ENCODE assay signal across 8 mouse cellular contexts in the genomic region with DNA sequence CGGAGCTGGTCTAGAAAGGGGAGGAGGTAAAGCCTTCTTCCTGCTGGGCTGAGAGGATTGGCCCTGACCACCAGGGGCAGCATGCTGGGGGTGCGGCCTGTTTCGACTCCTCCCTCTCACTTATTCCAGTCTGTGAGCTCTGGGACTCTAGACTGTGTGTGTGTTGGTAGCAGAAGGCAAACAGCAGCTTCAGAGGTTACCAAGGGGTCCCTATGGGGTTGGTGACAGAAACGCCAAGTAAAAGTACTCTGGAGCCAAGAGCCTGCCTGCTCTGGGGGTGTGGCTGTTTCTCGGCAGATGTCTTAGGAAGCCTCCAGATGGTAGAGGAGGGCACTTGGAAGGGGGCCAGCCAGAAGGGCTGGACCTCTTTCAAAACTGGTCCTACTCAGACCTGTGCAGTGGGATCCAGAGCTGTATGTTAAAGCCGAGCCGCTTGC. TPM values are rescaled to one million over a fixed set of nuclear protein-coding genes. Genes with fewer than 3 reads are reported as not detected.
A peak's percentile ranks its signal among the peaks of the same experiment; 100 is the strongest.
DNase-seq lines count a peak whose midpoint lies in the region; ATAC-seq and TF ChIP-seq lines count a peak whose summit lies in the region.

No protein-coding gene starts in this region.

- intact Hi-C loops in gastrocnemius, postnatal 36 days (cut with DNase I): no loop called here

- 40% methylated on average over 7 of the region's 7 CpGs for WGBS in embryonic facial prominence, embryonic 15.5 days
- 17% methylated on average over 7 of the region's 7 CpGs for WGBS in hindbrain, postnatal 0 days
- WGBS in lung, postnatal 0 days: 26% methylated on average over 6 of the region's 7 CpGs

- peak overlapping the region; percentile 31 for H3K4me2 ChIP-seq in embryonic facial prominence, embryonic 15.5 days (replicated peaks)
- H3K4me2 ChIP-seq in hindbrain, postnatal 0 days (ENCODE audit: low read depth, low read length): no peak overlapping the region
- peak overlapping the region; percentile 33; the same call in 1 of the 2 replicates for H3K4me2 ChIP-seq in lung, postnatal 0 days (replicated peaks; ENCODE audit: low read depth, low read length)

- H3K9ac ChIP-seq in embryonic facial prominence, embryonic 15.5 days: no peak overlapping the region
- no peak overlapping the region for H3K9ac ChIP-seq in hindbrain, postnatal 0 days (replicated peaks; ENCODE audit: low read length)
- H3K9ac ChIP-seq in lung, postnatal 0 days (replicated peaks; ENCODE audit: low read depth): no peak overlapping the region

- DNase-seq in gastrocnemius, postnatal 10 days: peak; percentile 44
- DNase-seq in gastrocnemius, postnatal 36 days: no peak
- peak; percentile 91 for DNase-seq in MN1 (ENCODE audit: low spot score)
- DNase-seq in hindbrain, postnatal 0 days (ENCODE audit: low spot score): peak; percentile 87
- peak; percentile 72 for DNase-seq in lung, postnatal 0 days (ENCODE audit: low spot score)
- peak; percentile 54 for DNase-seq in retina, postnatal 7 days (ENCODE audit: low read depth, low spot score)
- DNase-seq in thymus, postnatal 25 days: no peak

- TF ChIP-seq CTCF in hindbrain, postnatal 0 days (IDR thresholded peaks at IDR 0.05; ENCODE audit: low read depth): peak; percentile 68
- TF ChIP-seq CTCF in lung, postnatal 0 days (IDR thresholded peaks at IDR 0.05): peak; percentile 63

- H3K4me3 ChIP-seq in embryonic facial prominence, embryonic 15.5 days (replicated peaks): no peak overlapping the region
- no peak overlapping the region for H3K4me3 ChIP-seq in hindbrain, postnatal 0 days (ENCODE audit: low read length)
- H3K4me3 ChIP-seq in lung, postnatal 0 days (ENCODE audit: low read depth, low read length): no peak overlapping the region

- peaks cover 29% of the 10 kb centered on the region for H3K4me1 ChIP-seq in embryonic facial prominence, embryonic 15.5 days
- H3K4me1 ChIP-seq in hindbrain, postnatal 0 days (ENCODE audit: insufficient read depth, low read length): peaks cover 10% of the 10 kb centered on the region
- no peaks in the 10 kb centered on the region for H3K4me1 ChIP-seq in lung, postnatal 0 days (ENCODE audit: insufficient read depth, low read depth, low read length)

- no peaks in the 10 kb centered on the region for H3K36me3 ChIP-seq in embryonic facial prominence, embryonic 15.5 days
- no peaks in the 10 kb centered on the region for H3K36me3 ChIP-seq in hindbrain, postnatal 0 days (ENCODE audit: insufficient read depth, low read length)
- no peaks in the 10 kb centered on the region for H3K36me3 ChIP-seq in lung, postnatal 0 days (ENCODE audit: insufficient read depth, low read length)

- 0 out of 2 replicates have a peak overlapping the region, but pooled peaks have one; percentile 28 for H3K27ac ChIP-seq in embryonic facial prominence, embryonic 15.5 days (replicated peaks)
- H3K27ac ChIP-seq in hindbrain, postnatal 0 days: no peak overlapping the region
- no peak overlapping the region for H3K27ac ChIP-seq in lung, postnatal 0 days (ENCODE audit: low read length)

- H3K9me3 ChIP-seq in embryonic facial prominence, embryonic 15.5 days (replicated peaks): no peaks in the 10 kb centered on the region
- H3K9me3 ChIP-seq in hindbrain, postnatal 0 days (ENCODE audit: low read length): no peaks in the 10 kb centered on the region
- H3K9me3 ChIP-seq in lung, postnatal 0 days (ENCODE audit: low read length): no peaks in the 10 kb centered on the region

- no peaks in the 10 kb centered on the region for H3K27me3 ChIP-seq in embryonic facial prominence, embryonic 15.5 days
- H3K27me3 ChIP-seq in hindbrain, postnatal 0 days (ENCODE audit: insufficient read depth, low read length): no peaks in the 10 kb centered on the region
- H3K27me3 ChIP-seq in lung, postnatal 0 days (replicated peaks; ENCODE audit: insufficient read depth, low read length): no peaks in the 10 kb centered on the region

- ATAC-seq in embryonic facial prominence, embryonic 15.5 days (ENCODE audit: insufficient number of reproducible peaks, low FRiP score, low TSS enrichment, low read depth): peak; percentile 83
- peak; percentile 95 for ATAC-seq in hindbrain, postnatal 0 days
- peak; percentile 88 for ATAC-seq in lung, postnatal 0 days

- TF ChIP-seq EP300 in lung, postnatal 0 days (IDR thresholded peaks at IDR 0.05): no peak

RNA-seq across cellular contexts. Expression of a gene that starts 15.3 kb away (rescaled TPM):
- total RNA-seq in gastrocnemius, postnatal 10 days (2021): 1 to 10 TPM; 2.5 to 2.8 TPM
- total RNA-seq in gastrocnemius, postnatal 36 days (2021): 1 to 10 TPM in 1 of 2 experiments, under 1 TPM in 1; 0.54 to 2.4 TPM
- 6.5 and 6.7 TPM in 2 replicates for polyA plus RNA-seq in embryonic facial prominence, embryonic 15.5 days (2015; fragmentation: Nextera tagmentation; extraction: Ambion mirVana)
- total RNA-seq in hindbrain, postnatal 0 days (2014; rRNA removed): 3.7 and 16.7 TPM in 2 replicates
- polyA plus RNA-seq in hindbrain, postnatal 0 days (2015; fragmentation: Nextera tagmentation; extraction: Ambion mirVana): 1.8 and 3.5 TPM in 2 replicates
- 9.6 and 12.0 TPM in 2 replicates for polyA plus RNA-seq in lung, postnatal 0 days (2015; fragmentation: Nextera tagmentation; extraction: Ambion mirVana)

RNA-seq across cellular contexts. Expression of a gene that starts 48.9 kb away (rescaled TPM):
- 10 to 100 TPM; 38.2 to 49.0 TPM for total RNA-seq in gastrocnemius, postnatal 10 days (2021)
- total RNA-seq in gastrocnemius, postnatal 36 days (2021): 10 to 100 TPM; 11.9 to 12.5 TPM
- polyA plus RNA-seq in embryonic facial prominence, embryonic 15.5 days (2015; fragmentation: Nextera tagmentation; extraction: Ambion mirVana): 249 and 256 TPM in 2 replicates
- total RNA-seq in hindbrain, postnatal 0 days (2014; rRNA removed): 108 and 118 TPM in 2 replicates
- polyA plus RNA-seq in hindbrain, postnatal 0 days (2015; fragmentation: Nextera tagmentation; extraction: Ambion mirVana): 312 and 319 TPM in 2 replicates
- 376 and 377 TPM in 2 replicates for polyA plus RNA-seq in lung, postnatal 0 days (2015; fragmentation: Nextera tagmentation; extraction: Ambion mirVana)

RNA-seq across cellular contexts. Expression of a gene that starts 49.1 kb away (rescaled TPM):
- total RNA-seq in gastrocnemius, postnatal 10 days (2021): 10 to 100 TPM; 29.3 to 37.1 TPM
- 10 to 100 TPM; 10.8 to 10.9 TPM for total RNA-seq in gastrocnemius, postnatal 36 days (2021)
- polyA plus RNA-seq in embryonic facial prominence, embryonic 15.5 days (2015; fragmentation: Nextera tagmentation; extraction: Ambion mirVana): 36.3 and 38.0 TPM in 2 replicates
- 16.1 and 17.6 TPM in 2 replicates for total RNA-seq in hindbrain, postnatal 0 days (2014; rRNA removed)
- 16.0 and 17.0 TPM in 2 replicates for polyA plus RNA-seq in hindbrain, postnatal 0 days (2015; fragmentation: Nextera tagmentation; extraction: Ambion mirVana)
- polyA plus RNA-seq in lung, postnatal 0 days (2015; fragmentation: Nextera tagmentation; extraction: Ambion mirVana): 33.2 and 44.4 TPM in 2 replicates

Comparison
In these comparisons a context has a peak if more than half of its experiments do, and no peak if none do; other contexts are left out.
1. DNase-seq: peak in gastrocnemius, postnatal 10 days (single experiment), MN1 (single experiment), hindbrain, postnatal 0 days (single experiment), lung, postnatal 0 days (single experiment) and retina, postnatal 7 days (single experiment); none in gastrocnemius, postnatal 36 days (0 of 2) and thymus, postnatal 25 days (single experiment).
2. Peak in every context shown above with its lines, with median percentiles within 50 percentile points of each other: ATAC-seq.